Mouse (Mus musculus) erythroblast, embryonic 14.5 days (primary cell): ENCODE data around the gene Fbxo42.

Experiments
- GATA1 ChIP-seq: IDR thresholded peaks from 2 replicates; pipeline ENCODE4 v1.6.1; 2012; ENCODE audit warnings: low read length, inconsistent platforms, mixed read lengths
- TAL1 ChIP-seq: IDR thresholded peaks from 3 replicates; pipeline ENCODE4 v1.6.1; 2012; ENCODE audit warnings: low read length, inconsistent platforms, mixed read lengths

DNA sequence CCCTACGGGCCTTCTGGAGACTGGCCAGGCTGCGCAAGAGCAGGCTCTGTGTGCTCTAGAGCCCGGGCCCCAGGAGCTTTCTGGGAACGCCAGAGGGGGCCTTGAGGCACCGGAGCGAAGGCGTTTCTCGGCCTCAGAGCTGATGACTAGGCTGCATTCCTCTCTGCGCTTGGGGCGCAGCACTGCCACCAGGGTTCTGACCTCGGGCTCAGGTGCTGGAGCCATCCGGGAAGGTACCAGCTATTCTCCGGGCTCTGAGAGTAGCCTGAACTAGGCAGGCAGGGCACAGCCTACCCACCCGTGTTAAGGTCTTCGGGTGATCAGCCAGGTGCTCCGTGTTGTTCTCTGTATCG, 99.3 kb downstream of the Fbxo42 start:
- TF ChIP-seq GATA1 (no peak), TAL1 (no peak)
